Mouse (Mus musculus) bone marrow, adult 2 months (tissue): ENCODE measurements at regions not wholly inside any gene's neighbourhood (a gene's known extent, or its start where the extent isn't known, plus 50 kb on each side); places are given as distances from the start of the nearest gene placed in this dataset.

Experiments used
- H3K27ac ChIP-seq: fragments of 200-500 bp; 2 replicates; pipeline ENCODE4 v1.5.1; 2012; ENCODE audit warnings: low read depth, mild to moderate bottlenecking, control low read depth, inconsistent platforms, low read length; ENCODE audit not compliant: control insufficient read depth, poor library complexity, insufficient read depth
- H3K4me1 ChIP-seq: fragments of 200-500 bp; 2 replicates; pipeline ENCODE4 v1.6.1; 2011; ENCODE audit warnings: low read length; ENCODE audit not compliant: control insufficient read depth, insufficient read depth
- H3K4me3 ChIP-seq: fragments of 200-500 bp; replicated peaks from 2 replicates; pipeline ENCODE3; 2011; ENCODE audit warnings: mild to moderate bottlenecking, low read depth, low read length, control low read depth; ENCODE audit not compliant: control insufficient read depth
- CTCF ChIP-seq: fragments of 200-500 bp; IDR thresholded peaks from 2 replicates; pipeline ENCODE4 v1.5.1; 2011; ENCODE audit warnings: low read length, control low read depth; ENCODE audit not compliant: control insufficient read depth, insufficient read depth
- POLR2A ChIP-seq: fragments of 200-500 bp; IDR thresholded peaks from 2 replicates; pipeline ENCODE4 v1.6.1; 2011; ENCODE audit warnings: low read depth, mild to moderate bottlenecking, control low read depth, low read length, borderline replicate concordance; ENCODE audit not compliant: control insufficient read depth
- WGBS: fragments of 180-500 bp; shearing (Covaris S2); methylation state at CpG from one replicate; pipeline ENCODE4 v1.1.7; 2018; 5-methylcytosine and 5-hydroxymethylcytosine counted together

GRCm38 (mm10) chr5:141125870-141126269 lies 115.4 kb upstream of the Sdk1 start:
- 82% methylated on average over 7 of the region's 7 CpGs for WGBS
- Histone ChIP-seq H3K4me3 (no peak overlapping the region), H3K4me1 (no peaks in the 10 kb centered on the region), H3K27ac (no peak overlapping the region)
- no peak for TF ChIP-seq POLR2A
- TF ChIP-seq CTCF = no peak

GRCm38 (mm10) chr5:141126536-141126935 lies 114.8 kb upstream of the Sdk1 start:
- Histone ChIP-seq H3K4me3 (no peak overlapping the region), H3K4me1 (no peaks in the 10 kb centered on the region), H3K27ac (no peak overlapping the region)
- TF ChIP-seq CTCF (no peak), POLR2A (no peak)
- WGBS = 81% methylated on average over 7 of the region's 7 CpGs

- H3K4me1 ChIP-seq = no peaks in the 10 kb centered on the region; the same call in 1 of the 2 replicates
- H3K4me3 ChIP-seq = no peak overlapping the region
- 58% methylated on average over 1 of the region's 1 CpGs for WGBS
- TF ChIP-seq CTCF (no peak), POLR2A (no peak)
- H3K27ac ChIP-seq = no peak overlapping the region
Measured at GRCm38 (mm10) chr5:141131036-141131435, 110.3 kb upstream of the Sdk1 start.

DNA sequence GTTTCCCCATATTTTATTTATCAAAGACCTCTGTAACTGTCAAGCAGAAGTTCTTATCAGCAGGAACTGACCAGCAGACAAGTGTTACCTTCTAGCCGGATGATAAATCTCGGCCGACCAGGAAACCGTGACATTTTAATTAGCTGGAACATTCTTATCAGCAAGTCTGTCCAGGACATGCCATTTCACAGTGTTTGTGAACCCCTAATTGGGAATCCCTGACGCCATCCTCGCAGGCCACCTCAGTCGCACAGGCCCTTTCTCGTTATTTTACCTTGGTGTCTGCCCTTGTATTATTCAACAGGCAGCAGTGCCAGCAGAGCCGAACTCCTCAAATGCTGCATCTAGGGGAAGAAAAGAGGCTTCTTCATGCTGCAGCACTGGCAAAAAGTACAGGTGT lies 109.4 kb upstream of the Sdk1 start:
- 16% methylated on average over 9 of the region's 9 CpGs for WGBS
- Histone ChIP-seq H3K27ac (no peak overlapping the region), H3K4me3 (no peak overlapping the region), H3K4me1 (no peaks in the 10 kb centered on the region; the same call in 1 of the 2 replicates)
- TF ChIP-seq CTCF = no peak
- TF ChIP-seq POLR2A = no peak

DNA sequence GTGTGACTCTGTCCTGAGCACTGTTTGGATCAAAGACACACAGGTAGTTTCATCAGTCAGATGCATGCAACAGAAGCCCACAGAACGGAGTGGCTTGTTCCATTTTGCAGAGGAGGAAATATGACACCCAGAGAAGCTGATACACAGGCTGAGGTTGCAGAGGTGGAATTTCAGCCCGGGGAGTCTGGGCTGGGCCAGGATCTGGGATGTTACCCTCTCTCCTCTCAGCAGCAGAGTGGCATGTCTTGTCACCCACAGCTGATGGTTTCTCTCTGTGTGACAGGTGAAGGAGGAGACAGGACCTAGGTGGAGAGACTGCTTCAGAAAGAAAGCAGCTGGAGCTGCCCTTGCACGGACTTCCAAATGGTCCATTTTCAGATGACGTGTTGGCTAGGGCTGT lies 105.1 kb upstream of the Sdk1 start:
- Histone ChIP-seq H3K4me3 (no peak overlapping the region), H3K27ac (no peak overlapping the region), H3K4me1 (no peaks in the 10 kb centered on the region; the same call in 1 of the 2 replicates)
- TF ChIP-seq CTCF (no peak), POLR2A (no peak)
- WGBS = 72% methylated on average over 4 of the region's 4 CpGs

- no peak for TF ChIP-seq CTCF
- no peak for TF ChIP-seq POLR2A
- 75% methylated on average over 3 of the region's 3 CpGs for WGBS
- no peak overlapping the region for H3K27ac ChIP-seq
- H3K4me1 ChIP-seq = no peaks in the 10 kb centered on the region
- H3K4me3 ChIP-seq = no peak overlapping the region
Measured at GRCm38 (mm10) chr5:141137716-141138115, 103.6 kb upstream of the Sdk1 start.

- no peak for TF ChIP-seq POLR2A
- TF ChIP-seq CTCF = no peak
- Histone ChIP-seq H3K4me3 (no peak overlapping the region), H3K4me1 (no peaks in the 10 kb centered on the region), H3K27ac (no peak overlapping the region)
- 65% methylated on average over 12 of the region's 12 CpGs for WGBS
Measured at GRCm38 (mm10) chr5:141138771-141139360, 102.4 kb upstream of the Sdk1 start.

DNA sequence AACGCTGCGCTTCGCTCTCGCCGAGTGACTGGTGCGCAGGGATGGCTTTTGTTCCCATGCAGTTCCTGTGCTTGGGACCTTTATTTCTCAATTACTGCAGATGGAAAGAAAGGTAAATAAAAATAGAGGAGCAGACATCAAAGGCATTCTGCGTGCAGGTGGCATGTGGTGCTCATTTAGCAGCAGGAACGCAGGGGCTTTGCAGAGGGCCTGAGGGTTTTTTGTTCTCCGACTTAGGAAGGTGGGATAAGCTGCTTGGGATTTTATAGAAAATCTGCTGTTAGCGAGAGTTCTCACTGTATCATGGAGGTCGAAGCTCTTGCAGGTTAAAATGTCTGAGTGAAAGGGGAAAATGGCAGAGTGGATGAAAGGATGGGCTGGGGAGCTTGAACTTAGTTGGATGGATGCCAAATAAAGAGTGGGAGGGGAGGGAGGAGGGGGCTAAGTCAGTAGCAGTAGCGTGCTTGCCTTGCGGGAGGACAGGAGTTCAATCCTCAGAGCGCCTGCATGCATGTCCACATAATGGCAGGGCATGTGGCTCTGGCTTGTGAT lies 101.9 kb upstream of the Sdk1 start:
- WGBS = 84% methylated on average over 14 of the region's 14 CpGs
- H3K27ac ChIP-seq = no peak overlapping the region
- TF ChIP-seq CTCF (no peak), POLR2A (no peak)
- no peaks in the 10 kb centered on the region for H3K4me1 ChIP-seq
- H3K4me3 ChIP-seq = no peak overlapping the region
